Mouse (Mus musculus): ENCODE results near the gene Nepro. TPM values are rescaled to one million over a fixed set of nuclear protein-coding genes. Genes with fewer than 3 reads are reported as not detected.
A peak's percentile ranks its signal among the peaks of the same experiment; 100 is the strongest.

Nepro gene
- total RNA-seq (2021): 1 to 10 TPM; 4.3 to 6.5 TPM
- long read RNA-seq, experiment 1, partial matches to known transcripts: 1 of 1 reads
- long read RNA-seq, experiment 1, other reads (novel, unspliced or antisense): 0 of 1 reads
- long read RNA-seq, experiment 2: 0 reads

- peak; percentile 93 to 97 for DNase-seq (ENCODE audit: low spot score in 2 of 2)
Measured at GRCm38 (mm10) chr16:44724083-44724787, at the start of gene Nepro. Gene Nepro (plus strand): TSS chr16:44724301.

- DNase-seq (ENCODE audit: low spot score in 2 of 2): no peak
Measured at GRCm38 (mm10) chr16:44676357-44676756, 47.7 kb upstream of the Nepro start.

- no peak for DNase-seq (ENCODE audit: low spot score in 2 of 2)
Measured at GRCm38 (mm10) chr16:44679082-44679481, 45.0 kb upstream of the Nepro start.

GRCm38 (mm10) chr16:44679503-44679971 lies 44.6 kb upstream of the Nepro start:
- no peak for DNase-seq (ENCODE audit: low spot score in 2 of 2)

GRCm38 (mm10) chr16:44680756-44681498 lies 43.2 kb upstream of the Nepro start:
- DNase-seq (ENCODE audit: low spot score in 2 of 2): peak; percentile 33 to 69

- DNase-seq (ENCODE audit: low spot score in 2 of 2): no peak
Measured at GRCm38 (mm10) chr16:44684646-44685045, 39.5 kb upstream of the Nepro start.

GRCm38 (mm10) chr16:44685401-44685800 lies 38.7 kb upstream of the Nepro start:
- DNase-seq (ENCODE audit: low spot score in 2 of 2): no peak

- no peak for DNase-seq (ENCODE audit: low spot score in 2 of 2)
Measured at GRCm38 (mm10) chr16:44686991-44687718, 36.9 kb upstream of the Nepro start.

GRCm38 (mm10) chr16:44687719-44688420 lies 36.2 kb upstream of the Nepro start:
- DNase-seq (ENCODE audit: low spot score in 2 of 2): no peak

- no peak for DNase-seq (ENCODE audit: low spot score in 2 of 2)
Measured at GRCm38 (mm10) chr16:44688507-44688906, 35.6 kb upstream of the Nepro start.

- no peak for DNase-seq (ENCODE audit: low spot score in 2 of 2)
Measured at GRCm38 (mm10) chr16:44690501-44690900, 33.6 kb upstream of the Nepro start.

- no peak for DNase-seq (ENCODE audit: low spot score in 2 of 2)
Measured at GRCm38 (mm10) chr16:44691066-44691465, 33.0 kb upstream of the Nepro start.

GRCm38 (mm10) chr16:44691561-44692141 lies 32.5 kb upstream of the Nepro start:
- DNase-seq (ENCODE audit: low spot score in 2 of 2): peak; percentile 48 to 70

- no peak for DNase-seq (ENCODE audit: low spot score in 2 of 2)
Measured at GRCm38 (mm10) chr16:44692541-44692940, 31.6 kb upstream of the Nepro start.

GRCm38 (mm10) chr16:44693695-44694094 lies 30.4 kb upstream of the Nepro start:
- DNase-seq (ENCODE audit: low spot score in 2 of 2): no peak

GRCm38 (mm10) chr16:44695214-44695858 lies 28.8 kb upstream of the Nepro start:
- DNase-seq (ENCODE audit: low spot score in 2 of 2): no peak

- DNase-seq (ENCODE audit: low spot score in 2 of 2): no peak
Measured at GRCm38 (mm10) chr16:44695859-44696620, 28.1 kb upstream of the Nepro start.

- DNase-seq (ENCODE audit: low spot score in 2 of 2): no peak
Measured at GRCm38 (mm10) chr16:44697473-44698205, 26.5 kb upstream of the Nepro start.

GRCm38 (mm10) chr16:44701155-44701554 lies 22.9 kb upstream of the Nepro start:
- no peak for DNase-seq (ENCODE audit: low spot score in 2 of 2)
